Mouse (Mus musculus) liver, adult (tissue): ENCODE data around the gene Syn3.

Experiments
- GATA4 ChIP-seq: IDR thresholded peaks from 2 replicates; pipeline ENCODE4 v1.6.1; 2014; ENCODE audit warnings: mild to moderate bottlenecking, low read length; ENCODE audit not compliant: insufficient replicate concordance

Gene Syn3

GRCm38 (mm10) chr10:86498673-86499391, at the start of gene Syn3:
Gene Syn3 (minus strand): TSS chr10:86498896.
- no peak for TF ChIP-seq GATA4

GRCm38 (mm10) chr10:86513801-86514200, 15.1 kb upstream of the Syn3 start:
- TF ChIP-seq GATA4: no peak

- no peak for TF ChIP-seq GATA4
Measured at GRCm38 (mm10) chr10:86510941-86511340, 12.2 kb upstream of the Syn3 start.

- TF ChIP-seq GATA4: no peak
Measured at GRCm38 (mm10) chr10:86502063-86502462, 3.4 kb upstream of the Syn3 start.

GRCm38 (mm10) chr10:86498051-86498672, 534 bp downstream of the Syn3 start:
- no peak for TF ChIP-seq GATA4

- TF ChIP-seq GATA4: no peak
Measured at GRCm38 (mm10) chr10:86495851-86496250, 2.8 kb downstream of the Syn3 start.

- no peak for TF ChIP-seq GATA4
Measured at GRCm38 (mm10) chr10:86493140-86493539, 5.6 kb downstream of the Syn3 start.

- no peak for TF ChIP-seq GATA4
Measured at GRCm38 (mm10) chr10:86492089-86492907, 6.4 kb downstream of the Syn3 start.

- no peak for TF ChIP-seq GATA4
Measured at GRCm38 (mm10) chr10:86491316-86492088, 7.2 kb downstream of the Syn3 start.

GRCm38 (mm10) chr10:86488544-86488943, 10.2 kb downstream of the Syn3 start:
- TF ChIP-seq GATA4: no peak

GRCm38 (mm10) chr10:86485971-86486370, 12.7 kb downstream of the Syn3 start:
- no peak for TF ChIP-seq GATA4

- no peak for TF ChIP-seq GATA4
Measured at GRCm38 (mm10) chr10:86483968-86484367, 14.7 kb downstream of the Syn3 start.

- no peak for TF ChIP-seq GATA4
Measured at GRCm38 (mm10) chr10:86482496-86482895, 16.2 kb downstream of the Syn3 start.

GRCm38 (mm10) chr10:86480711-86481110, 18.0 kb downstream of the Syn3 start:
- TF ChIP-seq GATA4: no peak

GRCm38 (mm10) chr10:86479718-86480121, 19.0 kb downstream of the Syn3 start:
- no peak for TF ChIP-seq GATA4
